Mouse (Mus musculus): ENCODE measurements around the gene Ins2. TPM values are rescaled to one million over a fixed set of nuclear protein-coding genes. Genes with fewer than 3 reads are reported as not detected.

Ins2 gene
- polyA plus RNA-seq, 1 experiment from 2014 or later = not detected

DNA sequence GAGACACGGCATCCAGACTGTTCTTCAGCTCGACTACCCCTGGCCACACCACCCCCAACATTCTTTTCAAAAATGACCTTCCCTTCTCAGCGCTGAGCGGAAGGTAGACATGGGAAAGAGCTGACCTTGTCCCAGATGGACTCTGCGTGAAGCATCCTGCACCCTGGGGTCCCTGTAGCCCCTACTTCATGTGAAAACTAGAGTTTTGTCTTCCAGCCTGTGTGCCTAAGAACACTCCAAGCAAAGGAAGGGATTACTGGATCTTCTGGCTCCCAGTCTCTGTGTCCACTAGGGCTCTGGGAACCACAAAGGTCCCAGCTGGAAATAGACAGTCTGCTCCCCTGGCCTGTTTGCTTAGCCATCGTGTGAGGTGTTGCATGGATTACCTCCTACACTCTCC, 68.0 kb downstream of the Ins2 start:
- no peaks in the 10 kb centered on the region for H3K36me3 ChIP-seq (ENCODE audit: insufficient read depth, low read length)
- 62% methylated on average over 6 of the region's 6 CpGs for WGBS

DNA sequence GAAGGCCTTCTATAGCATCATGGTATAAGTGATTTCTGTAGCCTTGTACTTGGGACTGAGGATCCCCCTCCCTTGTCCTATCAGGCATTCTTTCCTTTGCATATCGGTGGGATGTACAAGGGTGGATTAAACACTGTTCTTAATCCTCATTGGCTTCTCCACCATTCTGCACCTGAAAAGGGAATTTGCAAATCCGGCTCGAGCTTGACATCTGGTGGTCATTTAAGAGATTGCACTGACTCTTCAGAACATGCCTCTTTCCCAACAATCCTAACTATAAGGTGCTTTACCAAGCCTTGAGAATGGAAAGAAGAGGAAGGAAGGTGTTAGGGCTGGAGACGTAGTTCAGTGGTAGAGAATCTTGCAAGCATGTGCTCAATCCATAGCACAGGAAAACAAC, 71.1 kb downstream of the Ins2 start:
- Histone ChIP-seq H3K27me3 (replicated peaks; ENCODE audit: insufficient read depth, low read length) (no peaks in the 10 kb centered on the region), H3K4me3 (ENCODE audit: low read depth, low read length) (no peak overlapping the region), H3K4me1 (ENCODE audit: insufficient read depth, low read depth, low read length) (no peaks in the 10 kb centered on the region), H3K4me2 (replicated peaks; ENCODE audit: low read depth, low read length) (no peak overlapping the region), H3K9me3 (ENCODE audit: low read length) (no peaks in the 10 kb centered on the region), H3K36me3 (ENCODE audit: insufficient read depth, low read length) (no peaks in the 10 kb centered on the region), H3K9ac (replicated peaks; ENCODE audit: low read depth) (no peak overlapping the region), H3K27ac (ENCODE audit: low read length) (no peak overlapping the region)
- no peak for ATAC-seq
- WGBS = 12% methylated on average over 4 of the region's 4 CpGs
- TF ChIP-seq EP300 (IDR thresholded peaks at IDR 0.05) (no peak), CTCF (IDR thresholded peaks at IDR 0.05) (peak; percentile 87)
- peak; percentile 74 for DNase-seq (ENCODE audit: low spot score)

More for the DNA sequence above, 68.0 kb downstream of the Ins2 start:
- Histone ChIP-seq H3K9ac (replicated peaks; ENCODE audit: low read depth) (no peak overlapping the region), H3K4me2 (replicated peaks; ENCODE audit: low read depth, low read length) (no peak overlapping the region), H3K4me1 (ENCODE audit: insufficient read depth, low read depth, low read length) (no peaks in the 10 kb centered on the region), H3K27me3 (replicated peaks; ENCODE audit: insufficient read depth, low read length) (no peaks in the 10 kb centered on the region), H3K27ac (ENCODE audit: low read length) (no peak overlapping the region), H3K9me3 (ENCODE audit: low read length) (no peaks in the 10 kb centered on the region), H3K4me3 (ENCODE audit: low read depth, low read length) (no peak overlapping the region)
- no peak for TF ChIP-seq EP300 (IDR thresholded peaks at IDR 0.05)
- TF ChIP-seq CTCF (IDR thresholded peaks at IDR 0.05) = no peak
- ATAC-seq (no peak), DNase-seq (ENCODE audit: low spot score) (no peak)

GRCm38 (mm10) chr7:142671067-142671466, 72.1 kb downstream of the Ins2 start:
- H3K4me3 ChIP-seq (ENCODE audit: low read depth, low read length) = no peak overlapping the region
- WGBS = 86% methylated on average over 1 of the region's 1 CpGs
- H3K4me1 ChIP-seq (ENCODE audit: insufficient read depth, low read depth, low read length) = no peaks in the 10 kb centered on the region
- no peak overlapping the region for H3K4me2 ChIP-seq (replicated peaks; ENCODE audit: low read depth, low read length)
- ATAC-seq (no peak), DNase-seq (ENCODE audit: low spot score) (no peak)
- H3K36me3 ChIP-seq (ENCODE audit: insufficient read depth, low read length) = no peaks in the 10 kb centered on the region
- no peaks in the 10 kb centered on the region for H3K9me3 ChIP-seq (ENCODE audit: low read length)
- H3K27ac ChIP-seq (ENCODE audit: low read length) = no peak overlapping the region
- no peak overlapping the region for H3K9ac ChIP-seq (replicated peaks; ENCODE audit: low read depth)
- TF ChIP-seq CTCF (IDR thresholded peaks at IDR 0.05) (no peak; the same call in 1 of the 2 replicates), EP300 (IDR thresholded peaks at IDR 0.05) (no peak)
- H3K27me3 ChIP-seq (replicated peaks; ENCODE audit: insufficient read depth, low read length) = 0 out of 2 replicates have a peak, but pooled peaks cover 3% of the 10 kb centered on the region

DNA sequence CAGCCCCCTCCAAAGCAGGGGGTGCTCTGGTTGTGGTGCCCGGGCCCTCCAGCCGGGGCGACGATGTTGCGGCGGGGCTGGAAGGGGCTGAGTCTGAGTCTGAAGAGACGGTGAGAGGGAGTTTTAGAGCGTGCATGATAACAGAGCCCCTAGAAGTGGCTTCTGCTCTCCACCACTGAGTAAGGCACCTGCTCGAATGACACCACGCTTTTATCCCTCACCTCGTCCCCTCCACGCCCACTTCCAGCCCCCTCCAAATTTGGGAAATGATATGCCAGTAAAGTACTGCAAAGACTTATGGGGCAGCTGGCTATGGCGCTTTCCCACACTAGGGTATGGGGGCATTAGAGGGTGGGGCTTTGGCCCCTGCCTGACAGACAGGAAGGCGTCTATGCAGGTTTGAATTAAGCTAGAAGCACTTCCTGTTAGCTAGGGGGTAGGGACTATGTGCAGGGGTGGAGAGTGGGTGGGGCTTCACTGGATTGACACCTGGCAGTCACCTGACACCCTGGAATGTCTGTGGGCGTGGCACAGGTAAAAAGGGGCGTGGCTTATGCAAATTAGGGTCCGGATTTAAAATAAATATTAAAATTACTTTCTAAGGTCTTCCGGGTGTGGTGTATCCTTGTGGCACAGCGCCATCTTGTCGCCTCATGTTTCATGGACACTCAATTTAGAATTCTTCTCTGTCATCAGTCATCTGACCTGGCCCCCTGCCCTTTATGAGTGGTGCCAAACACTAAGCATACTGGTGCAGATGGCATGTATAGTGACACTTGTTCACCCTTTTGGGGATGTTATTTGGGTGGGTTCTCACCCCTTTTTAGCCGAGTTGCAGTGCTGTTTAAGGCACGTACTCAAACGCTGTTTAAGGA, 73.2 kb downstream of the Ins2 start, which contains the start of gene Gm49394:
Gene Gm49394, minus strand, starts transcription at position 192 of the 875 bp plus-strand sequence.
- Histone ChIP-seq H3K4me2 (replicated peaks; ENCODE audit: low read depth, low read length) (no peak within 1 kb of the TSS), H3K36me3 (ENCODE audit: insufficient read depth, low read length) (no peaks in the 10 kb centered on the region), H3K9ac (replicated peaks; ENCODE audit: low read depth) (no peak within 1 kb of the TSS), H3K9me3 (ENCODE audit: low read length) (no peaks in the 10 kb centered on the region), H3K27ac (ENCODE audit: low read length) (no peak within 1 kb of the TSS), H3K27me3 (replicated peaks; ENCODE audit: insufficient read depth, low read length) (peaks cover 13% of the 10 kb centered on the region), H3K4me3 (ENCODE audit: low read depth, low read length) (no peak within 1 kb of the TSS), H3K4me1 (ENCODE audit: insufficient read depth, low read depth, low read length) (no peaks in the 10 kb centered on the region)
- no peak for DNase-seq (ENCODE audit: low spot score)
- no peak for ATAC-seq
- WGBS = 81% methylated on average over 22 of the region's 23 CpGs
- TF ChIP-seq CTCF (IDR thresholded peaks at IDR 0.05) = no peak
- TF ChIP-seq EP300 (IDR thresholded peaks at IDR 0.05) = no peak

- WGBS = 100% methylated on average over 1 of the region's 1 CpGs
- no peaks in the 10 kb centered on the region for H3K36me3 ChIP-seq (ENCODE audit: insufficient read depth, low read length)
Measured at GRCm38 (mm10) chr7:142668328-142668727, 74.9 kb downstream of the Ins2 start.

GRCm38 (mm10) chr7:142667521-142667920, 75.7 kb downstream of the Ins2 start:
- no peak overlapping the region for H3K27ac ChIP-seq (ENCODE audit: low read length)
- H3K27me3 ChIP-seq (replicated peaks; ENCODE audit: insufficient read depth, low read length) = peaks cover 35% of the 10 kb centered on the region
- no peaks in the 10 kb centered on the region for H3K9me3 ChIP-seq (ENCODE audit: low read length)
- H3K4me1 ChIP-seq (ENCODE audit: insufficient read depth, low read depth, low read length) = no peaks in the 10 kb centered on the region
- 96% methylated on average over 12 of the region's 18 CpGs for WGBS
- no peak overlapping the region for H3K4me2 ChIP-seq (replicated peaks; ENCODE audit: low read depth, low read length)
- DNase-seq (ENCODE audit: low spot score) = no peak
- H3K36me3 ChIP-seq (ENCODE audit: insufficient read depth, low read length) = no peaks in the 10 kb centered on the region
- TF ChIP-seq CTCF (IDR thresholded peaks at IDR 0.05) (no peak), EP300 (IDR thresholded peaks at IDR 0.05) (no peak)
- H3K4me3 ChIP-seq (ENCODE audit: low read depth, low read length) = no peak overlapping the region
- H3K9ac ChIP-seq (replicated peaks; ENCODE audit: low read depth) = no peak overlapping the region
- ATAC-seq = no peak

More at GRCm38 (mm10) chr7:142668328-142668727, 74.9 kb downstream of the Ins2 start:
- Histone ChIP-seq H3K4me1 (ENCODE audit: insufficient read depth, low read depth, low read length) (no peaks in the 10 kb centered on the region), H3K4me2 (replicated peaks; ENCODE audit: low read depth, low read length) (no peak overlapping the region), H3K9ac (replicated peaks; ENCODE audit: low read depth) (no peak overlapping the region), H3K27ac (ENCODE audit: low read length) (no peak overlapping the region), H3K9me3 (ENCODE audit: low read length) (no peaks in the 10 kb centered on the region), H3K27me3 (replicated peaks; ENCODE audit: insufficient read depth, low read length) (peaks cover 29% of the 10 kb centered on the region), H3K4me3 (ENCODE audit: low read depth, low read length) (no peak overlapping the region)
- ATAC-seq (no peak), DNase-seq (ENCODE audit: low spot score) (no peak)
- TF ChIP-seq EP300 (IDR thresholded peaks at IDR 0.05) = no peak
- no peak for TF ChIP-seq CTCF (IDR thresholded peaks at IDR 0.05)

Data from lung, postnatal 0 days (tissue).